Mouse (Mus musculus): ENCODE results near the gene Sdf2l1. TPM values are rescaled to one million over a fixed set of nuclear protein-coding genes. Genes with fewer than 3 reads are reported as not detected.
A peak's percentile ranks its signal among the peaks of the same experiment; 100 is the strongest.

Sdf2l1 gene
- polyA plus RNA-seq, 1 experiment from 2014 or later: 58.8 TPM

- Histone ChIP-seq H3K9ac (replicated peaks) (peak within 1 kb of the TSS; percentile 72), H3K36me3 (peaks cover 50% of the 10 kb centered on the region), H3K27me3 (no peaks in the 10 kb centered on the region), H3K4me3 (peak within 1 kb of the TSS; percentile 85), H3K27ac (replicated peaks) (peak within 1 kb of the TSS; percentile 54; the same call in 1 of the 2 replicates), H3K4me1 (peaks cover 12% of the 10 kb centered on the region), H3K9me3 (no peaks in the 10 kb centered on the region), H3K4me2 (replicated peaks) (peak within 1 kb of the TSS; percentile 73)
- WGBS: 10% methylated on average over 38 of the region's 38 CpGs
- ATAC-seq (ENCODE audit: low FRiP score, low read depth): peak; percentile 79
These were observed 21.1 kb downstream of the Sdf2l1 start, which contains the start of gene Ppil2 for GRCm38 (mm10) chr16:17110771-17111743. Gene Ppil2 (minus strand): TSS chr16:17111257.

- peaks cover 2% of the 10 kb centered on the region for H3K4me1 ChIP-seq
- 91% methylated on average over 4 of the region's 4 CpGs for WGBS
- no peak overlapping the region for H3K4me3 ChIP-seq
- H3K27ac ChIP-seq (replicated peaks): no peak overlapping the region
- H3K9me3 ChIP-seq: no peaks in the 10 kb centered on the region
- no peak for ATAC-seq (ENCODE audit: low FRiP score, low read depth)
- no peak overlapping the region for H3K9ac ChIP-seq (replicated peaks)
- H3K4me2 ChIP-seq (replicated peaks): no peak overlapping the region
- H3K36me3 ChIP-seq: peaks cover 62% of the 10 kb centered on the region
- H3K27me3 ChIP-seq: no peaks in the 10 kb centered on the region
These were observed 27.6 kb downstream of the Sdf2l1 start for GRCm38 (mm10) chr16:17104600-17104999.

- 80% methylated on average over 7 of the region's 7 CpGs for WGBS
- H3K27me3 ChIP-seq: no peaks in the 10 kb centered on the region
These were observed 29.5 kb downstream of the Sdf2l1 start for GRCm38 (mm10) chr16:17102630-17103220.

GRCm38 (mm10) chr16:17096938-17097337 is 35.2 kb downstream of the Sdf2l1 start:
- H3K4me1 ChIP-seq: no peaks in the 10 kb centered on the region
- H3K9ac ChIP-seq (replicated peaks): no peak overlapping the region
- H3K4me2 ChIP-seq (replicated peaks): no peak overlapping the region
- H3K27ac ChIP-seq (replicated peaks): no peak overlapping the region
- WGBS: 98% methylated on average over 3 of the region's 3 CpGs
- no peaks in the 10 kb centered on the region for H3K9me3 ChIP-seq
- no peaks in the 10 kb centered on the region for H3K27me3 ChIP-seq
- H3K36me3 ChIP-seq: peaks cover 93% of the 10 kb centered on the region
- H3K4me3 ChIP-seq: no peak overlapping the region
- no peak for ATAC-seq (ENCODE audit: low FRiP score, low read depth)

More at GRCm38 (mm10) chr16:17102630-17103220, 29.5 kb downstream of the Sdf2l1 start:
- Histone ChIP-seq H3K4me2 (replicated peaks) (no peak overlapping the region), H3K27ac (replicated peaks) (no peak overlapping the region), H3K9me3 (no peaks in the 10 kb centered on the region), H3K4me3 (no peak overlapping the region), H3K36me3 (peaks cover 72% of the 10 kb centered on the region), H3K9ac (replicated peaks) (no peak overlapping the region), H3K4me1 (no peaks in the 10 kb centered on the region; the same call in 1 of the 2 replicates)
- no peak for ATAC-seq (ENCODE audit: low FRiP score, low read depth)

- Histone ChIP-seq H3K27me3 (no peaks in the 10 kb centered on the region), H3K36me3 (peaks cover 100% of the 10 kb centered on the region)
- ATAC-seq (ENCODE audit: low FRiP score, low read depth): no peak
These were observed 43.8 kb downstream of the Sdf2l1 start for GRCm38 (mm10) chr16:17088346-17088745.

GRCm38 (mm10) chr16:17086669-17087193 is 45.5 kb downstream of the Sdf2l1 start:
- Histone ChIP-seq H3K9me3 (no peaks in the 10 kb centered on the region), H3K4me3 (no peak overlapping the region), H3K4me2 (replicated peaks) (no peak overlapping the region), H3K9ac (replicated peaks) (no peak overlapping the region), H3K4me1 (no peaks in the 10 kb centered on the region), H3K36me3 (peaks cover 100% of the 10 kb centered on the region), H3K27me3 (no peaks in the 10 kb centered on the region), H3K27ac (replicated peaks) (no peak overlapping the region)
- WGBS: 76% methylated on average over 13 of the region's 13 CpGs
- no peak for ATAC-seq (ENCODE audit: low FRiP score, low read depth)

More at GRCm38 (mm10) chr16:17088346-17088745, 43.8 kb downstream of the Sdf2l1 start:
- 82% methylated on average over 3 of the region's 3 CpGs for WGBS
- H3K9ac ChIP-seq (replicated peaks): no peak overlapping the region
- H3K27ac ChIP-seq (replicated peaks): no peak overlapping the region
- H3K4me3 ChIP-seq: no peak overlapping the region
- no peaks in the 10 kb centered on the region for H3K9me3 ChIP-seq
- no peaks in the 10 kb centered on the region for H3K4me1 ChIP-seq
- H3K4me2 ChIP-seq (replicated peaks): no peak overlapping the region

- Histone ChIP-seq H3K27me3 (no peaks in the 10 kb centered on the region), H3K4me3 (no peak overlapping the region), H3K9ac (replicated peaks) (no peak overlapping the region), H3K9me3 (no peaks in the 10 kb centered on the region), H3K27ac (replicated peaks) (no peak overlapping the region), H3K36me3 (peaks cover 100% of the 10 kb centered on the region), H3K4me1 (no peaks in the 10 kb centered on the region), H3K4me2 (replicated peaks) (no peak overlapping the region)
- 89% methylated on average over 3 of the region's 3 CpGs for WGBS
- no peak for ATAC-seq (ENCODE audit: low FRiP score, low read depth)
These were observed 45.9 kb downstream of the Sdf2l1 start for GRCm38 (mm10) chr16:17086241-17086640.

- no peaks in the 10 kb centered on the region for H3K4me1 ChIP-seq
- 96% methylated on average over 4 of the region's 4 CpGs for WGBS
- H3K36me3 ChIP-seq: peaks cover 100% of the 10 kb centered on the region
- no peak overlapping the region for H3K4me3 ChIP-seq
- no peak for ATAC-seq (ENCODE audit: low FRiP score, low read depth)
- H3K27me3 ChIP-seq: no peaks in the 10 kb centered on the region
- H3K9me3 ChIP-seq: no peaks in the 10 kb centered on the region
- H3K4me2 ChIP-seq (replicated peaks): no peak overlapping the region
- H3K27ac ChIP-seq (replicated peaks): no peak overlapping the region
- no peak overlapping the region for H3K9ac ChIP-seq (replicated peaks)
These were observed 46.5 kb downstream of the Sdf2l1 start for GRCm38 (mm10) chr16:17085636-17086035.

- H3K9ac ChIP-seq (replicated peaks): no peak overlapping the region
- no peak overlapping the region for H3K4me3 ChIP-seq
- no peak for ATAC-seq (ENCODE audit: low FRiP score, low read depth)
- 88% methylated on average over 6 of the region's 6 CpGs for WGBS
- H3K36me3 ChIP-seq: peaks cover 88% of the 10 kb centered on the region
- no peaks in the 10 kb centered on the region for H3K4me1 ChIP-seq
- no peaks in the 10 kb centered on the region for H3K27me3 ChIP-seq
- no peak overlapping the region for H3K4me2 ChIP-seq (replicated peaks)
- no peaks in the 10 kb centered on the region for H3K9me3 ChIP-seq
- H3K27ac ChIP-seq (replicated peaks): no peak overlapping the region
These were observed 49.9 kb downstream of the Sdf2l1 start for GRCm38 (mm10) chr16:17082121-17082792.

All from midbrain, embryonic 12.5 days (tissue).